Mouse (Mus musculus) lung, postnatal 0 days (tissue): ENCODE measurements at regions not wholly inside any gene's neighbourhood (a gene's known extent, or its start where the extent isn't known, plus 50 kb on each side); places are given as distances from the start of the nearest gene placed in this dataset.

Experiments
- ATAC-seq: fragments of 200-750 bp; cut with Nextera tagmentation; 2 replicates; pipeline ENCODE4 v1.8.0; 2017; ENCODE audit warnings: moderate library complexity
- DNase-seq: peaks from one replicate; pipeline ENCODE4 v3.0.0-alpha.2; 2016; ENCODE audit warnings: low spot score
- H3K27ac ChIP-seq: fragments of 300-500 bp; sonication (generic); 2 replicates; pipeline ENCODE4 v1.5.1; 2014; ENCODE audit warnings: antibody characterized with exemption, mild to moderate bottlenecking, low read length, mixed read lengths
- H3K27me3 ChIP-seq: fragments of 300-500 bp; sonication (generic); replicated peaks from 2 replicates; pipeline ENCODE4 v1.6.1; 2014; ENCODE audit warnings: low read length, mixed read lengths; ENCODE audit not compliant: insufficient read depth
- H3K36me3 ChIP-seq: fragments of 300-500 bp; sonication (generic); 2 replicates; pipeline ENCODE4 v1.6.1; 2014; ENCODE audit warnings: low read length, mixed read lengths; ENCODE audit not compliant: insufficient read depth
- H3K4me1 ChIP-seq: fragments of 300-500 bp; sonication (generic); 2 replicates; pipeline ENCODE4 v1.6.1; 2014; ENCODE audit warnings: antibody characterized with exemption, low read depth, low read length, mixed read lengths; ENCODE audit not compliant: insufficient read depth
- H3K4me2 ChIP-seq: fragments of 300-500 bp; sonication (generic); replicated peaks from 2 replicates; pipeline ENCODE4 v1.6.1; 2014; ENCODE audit warnings: low read depth, mild to moderate bottlenecking, low read length, moderate library complexity, mixed read lengths
- H3K4me3 ChIP-seq: fragments of 300-500 bp; sonication (generic); 2 replicates; pipeline ENCODE4 v1.5.1; 2014; ENCODE audit warnings: low read depth, low read length
- H3K9ac ChIP-seq: fragments of 300-500 bp; sonication (generic); replicated peaks from 2 replicates; pipeline ENCODE4 v1.6.1; 2014; ENCODE audit warnings: low read depth, mild to moderate bottlenecking
- H3K9me3 ChIP-seq: fragments of 300-500 bp; sonication (generic); 2 replicates; pipeline ENCODE4 v1.6.1; 2016; ENCODE audit warnings: low read length, mixed read lengths
- CTCF ChIP-seq: IDR thresholded peaks from 2 replicates; pipeline ENCODE4 v1.5.1; 2016; ENCODE audit warnings: antibody characterized with exemption, mild to moderate bottlenecking
- EP300 ChIP-seq: IDR thresholded peaks from 2 replicates; pipeline ENCODE4 v1.6.1; 2016; ENCODE audit warnings: antibody characterized with exemption, mild to moderate bottlenecking, control low read depth
- WGBS: fragments of 180-500 bp; shearing (Covaris S2); extraction: QIAGEN DNeasy Blood & Tissue Kit; methylation state at CpG from one replicate; pipeline ENCODE4 v1.1.7; 2014; 5-methylcytosine and 5-hydroxymethylcytosine counted together

- ATAC-seq, result peak; percentile 60
- H3K9me3 ChIP-seq, result no peaks in the 10 kb centered on the region
- no peak overlapping the region for H3K4me2 ChIP-seq
- no peak overlapping the region for H3K27ac ChIP-seq
- peak; percentile 58 for DNase-seq
- H3K4me1 ChIP-seq, result no peaks in the 10 kb centered on the region
- no peaks in the 10 kb centered on the region for H3K36me3 ChIP-seq
- WGBS, result 42% methylated on average over 29 of the region's 29 CpGs
- no peak for TF ChIP-seq CTCF
- H3K27me3 ChIP-seq, result no peaks in the 10 kb centered on the region
- no peak overlapping the region for H3K4me3 ChIP-seq
- no peak overlapping the region for H3K9ac ChIP-seq
Observed at GRCm38 (mm10) chr14:59075845-59076745, 66.6 kb downstream of the 1700129C05Rik start.

GRCm38 (mm10) chr14:59072323-59073039 lies 70.2 kb downstream of the 1700129C05Rik start:
- DNase-seq (no peak), ATAC-seq (no peak)
- no peak for TF ChIP-seq EP300
- TF ChIP-seq CTCF, result no peak
- Histone ChIP-seq H3K4me3 (no peak overlapping the region), H3K27me3 (no peaks in the 10 kb centered on the region), H3K9me3 (no peaks in the 10 kb centered on the region), H3K4me2 (no peak overlapping the region), H3K4me1 (no peaks in the 10 kb centered on the region), H3K9ac (no peak overlapping the region), H3K36me3 (no peaks in the 10 kb centered on the region), H3K27ac (no peak overlapping the region)
- WGBS, result 85% methylated on average over 7 of the region's 7 CpGs

- no peak for DNase-seq
- Histone ChIP-seq H3K27ac (no peak overlapping the region), H3K4me3 (no peak overlapping the region), H3K9me3 (no peaks in the 10 kb centered on the region), H3K9ac (no peak overlapping the region), H3K4me2 (no peak overlapping the region), H3K27me3 (no peaks in the 10 kb centered on the region), H3K36me3 (no peaks in the 10 kb centered on the region), H3K4me1 (no peaks in the 10 kb centered on the region)
- no peak for ATAC-seq
- WGBS, result 71% methylated on average over 2 of the region's 2 CpGs
- TF ChIP-seq EP300 (no peak), CTCF (no peak)
Observed at GRCm38 (mm10) chr14:59070056-59070455, 72.6 kb downstream of the 1700129C05Rik start.

- no peak for DNase-seq
- H3K9me3 ChIP-seq, result no peaks in the 10 kb centered on the region
Observed at GRCm38 (mm10) chr14:59066456-59067220, 76.1 kb downstream of the 1700129C05Rik start.

GRCm38 (mm10) chr14:59063221-59063620 lies 79.5 kb downstream of the 1700129C05Rik start:
- Histone ChIP-seq H3K4me2 (no peak overlapping the region), H3K4me3 (no peak overlapping the region), H3K4me1 (no peaks in the 10 kb centered on the region), H3K27me3 (no peaks in the 10 kb centered on the region), H3K36me3 (no peaks in the 10 kb centered on the region), H3K9me3 (no peaks in the 10 kb centered on the region), H3K9ac (no peak overlapping the region), H3K27ac (no peak overlapping the region)
- TF ChIP-seq CTCF, result no peak
- TF ChIP-seq EP300, result no peak
- 52% methylated on average over 3 of the region's 3 CpGs for WGBS
- ATAC-seq (no peak), DNase-seq (no peak)

More at GRCm38 (mm10) chr14:59066456-59067220, 76.1 kb downstream of the 1700129C05Rik start:
- whole genome bisulfite sequencing, result 68% methylated on average over 8 of the region's 8 CpGs
- H3K4me3 ChIP-seq, result no peak overlapping the region
- no peaks in the 10 kb centered on the region for H3K27me3 ChIP-seq
- TF ChIP-seq EP300, result no peak
- TF ChIP-seq CTCF, result no peak
- H3K4me1 ChIP-seq, result no peaks in the 10 kb centered on the region
- H3K36me3 ChIP-seq, result no peaks in the 10 kb centered on the region
- no peak for ATAC-seq
- H3K9ac ChIP-seq, result no peak overlapping the region
- no peak overlapping the region for H3K27ac ChIP-seq
- no peak overlapping the region for H3K4me2 ChIP-seq

- Histone ChIP-seq H3K9ac (no peak overlapping the region), H3K36me3 (no peaks in the 10 kb centered on the region), H3K4me2 (no peak overlapping the region), H3K27ac (no peak overlapping the region), H3K9me3 (no peaks in the 10 kb centered on the region), H3K4me1 (no peaks in the 10 kb centered on the region), H3K27me3 (no peaks in the 10 kb centered on the region), H3K4me3 (no peak overlapping the region)
- 93% methylated on average over 3 of the region's 3 CpGs for WGBS
- no peak for ATAC-seq
- TF ChIP-seq CTCF (no peak), EP300 (no peak)
- no peak for DNase-seq
Observed at GRCm38 (mm10) chr14:59056832-59057231, 85.9 kb downstream of the 1700129C05Rik start.
